In the genomic region with DNA sequence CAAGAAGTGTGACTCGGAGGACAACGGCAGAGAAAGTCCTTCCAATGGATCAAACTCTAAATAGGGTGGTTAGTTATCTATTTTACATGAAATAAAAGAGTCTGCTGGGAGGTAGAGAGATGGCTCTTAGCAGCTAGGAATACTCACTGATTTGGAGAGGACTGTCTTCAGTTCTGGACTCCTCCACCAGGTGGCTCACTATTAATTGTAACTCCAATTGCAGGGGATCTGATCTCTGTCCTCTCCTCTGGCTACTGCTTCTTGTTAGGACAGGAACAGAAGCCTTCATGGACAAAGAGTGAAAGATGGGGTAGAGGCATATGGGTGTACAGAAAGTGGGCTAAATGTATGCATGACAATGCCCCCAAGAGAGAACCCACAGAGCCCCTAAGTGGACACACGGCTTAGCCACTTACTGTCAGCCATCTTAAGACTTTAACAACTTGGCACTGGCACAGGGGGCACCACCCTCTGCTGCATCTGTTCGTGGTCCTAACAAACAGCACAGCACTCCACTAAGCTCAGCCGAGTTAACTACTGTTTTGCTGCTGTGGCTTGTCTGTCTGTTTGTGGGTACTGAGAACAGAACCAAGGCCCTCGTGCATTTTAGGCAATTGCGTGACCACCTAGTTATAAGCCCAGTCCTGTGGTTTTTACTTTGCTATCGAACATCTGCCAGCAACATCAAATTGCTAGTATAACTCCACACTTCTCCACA, we compare ENCODE assay signal across 9 mouse cellular contexts. TPM values are rescaled to one million over a fixed set of nuclear protein-coding genes. Genes with fewer than 3 reads are reported as not detected.
DNase-seq lines count a peak whose midpoint lies in the region; ATAC-seq and TF ChIP-seq lines count a peak whose summit lies in the region.
"Had no signal": no experiment of that assay in that cellular context is flagged by ENCODE, and none has a peak within 500 bp of the region (broad histone marks: within the 10 kb centered on the region; RNA-seq: fewer than 3 reads in every experiment).

No protein-coding gene starts in this region.

- peak; percentile 42; the same call in 1 of the 2 replicates for TF ChIP-seq CTCF in cortical plate, adult 2 months (IDR thresholded peaks at IDR 0.05; ENCODE audit: extremely low read depth, insufficient read depth, low read length)
- peak; percentile 26; the same call in 1 of the 2 replicates for TF ChIP-seq CTCF in liver, adult 2 months (IDR thresholded peaks at IDR 0.05; ENCODE audit: low read depth, low read length)

- TF ChIP-seq POLR2A in cortical plate, adult 2 months (IDR thresholded peaks at IDR 0.05; ENCODE audit: extremely low read depth, insufficient read depth, low read length) = no peak
- no peak for TF ChIP-seq POLR2A in liver, adult 2 months (IDR thresholded peaks at IDR 0.05; ENCODE audit: extremely low read depth, insufficient read depth, low read length)

- WGBS in intestine, embryonic 16.5 days = 81% methylated on average over 8 of the region's 8 CpGs
- 83% methylated on average over 8 of the region's 8 CpGs for WGBS in liver, adult 2 months

- no peak overlapping the region for H3K4me2 ChIP-seq in intestine, embryonic 16.5 days (ENCODE audit: low read depth, low read length)

- H3K4me3 ChIP-seq in cortical plate, adult 2 months (ENCODE audit: insufficient read depth, low read length) = no peak overlapping the region
- H3K4me3 ChIP-seq in intestine, embryonic 16.5 days (ENCODE audit: low read length) = no peak overlapping the region
- no peak overlapping the region for H3K4me3 ChIP-seq in liver, adult 2 months (ENCODE audit: insufficient read depth, low read depth, low read length)

- H3K27ac ChIP-seq in cortical plate, adult 2 months (ENCODE audit: insufficient read depth, low read length) = no peak overlapping the region
- 0 out of 2 replicates have a peak overlapping the region, but pooled peaks have one; percentile 10 for H3K27ac ChIP-seq in intestine, embryonic 16.5 days (ENCODE audit: low read length)
- peak overlapping the region; percentile 97 for H3K27ac ChIP-seq in liver, adult 2 months (replicated peaks; ENCODE audit: insufficient read depth, low read depth, low read length)

- no peaks in the 10 kb centered on the region for H3K4me1 ChIP-seq in cortical plate, adult 2 months (ENCODE audit: control insufficient read depth, insufficient read depth, low read length)
- H3K4me1 ChIP-seq in intestine, embryonic 16.5 days (ENCODE audit: control insufficient read depth, insufficient read depth, low read length) = 0 out of 2 replicates have a peak, but pooled peaks cover 4% of the 10 kb centered on the region
- H3K4me1 ChIP-seq in liver, adult 2 months (ENCODE audit: control insufficient read depth, insufficient read depth, low read length) = peaks cover 12% of the 10 kb centered on the region

- no peaks in the 10 kb centered on the region for H3K9me3 ChIP-seq in intestine, embryonic 16.5 days (ENCODE audit: control insufficient read depth, low read length)

- DNase-seq in adrenal gland, adult 18-20 months (ENCODE audit: low spot score in 2 of 2) = peak; percentile 19 to 48
- no peak for DNase-seq in adrenal gland, postnatal 4 days (ENCODE audit: low spot score in 2 of 2)
- DNase-seq in urinary bladder, adult 18-20 months (ENCODE audit: low spot score in 2 of 2) = peak; percentile 18 to 55
- no peak for DNase-seq in urinary bladder, postnatal 4 days (ENCODE audit: low spot score in 2 of 2)
- DNase-seq in liver, adult 2 months (ENCODE audit: extremely low read depth, low read depth, low spot score) = peak; percentile 75
- DNase-seq in right cerebral cortex, postnatal 10 days (ENCODE audit: low spot score in 2 of 2) = peak; percentile 39 to 68

- no peaks in the 10 kb centered on the region for H3K27me3 ChIP-seq in intestine, embryonic 16.5 days (replicated peaks; ENCODE audit: control insufficient read depth, insufficient read depth, low read length)
- H3K27me3 ChIP-seq in liver, adult 2 months (ENCODE audit: control insufficient read depth, insufficient read depth, low read length) = no peaks in the 10 kb centered on the region

- H3K36me3 ChIP-seq in intestine, embryonic 16.5 days (ENCODE audit: control insufficient read depth, insufficient read depth, low read length) = no peaks in the 10 kb centered on the region
- H3K36me3 ChIP-seq in liver, adult 2 months (ENCODE audit: control insufficient read depth, insufficient read depth, low read length) = no peaks in the 10 kb centered on the region

- H3K79me2 ChIP-seq in liver, adult 2 months (ENCODE audit: control insufficient read depth, insufficient read depth, low read length) = no peaks in the 10 kb centered on the region

- no peak for ATAC-seq in intestine, embryonic 16.5 days

- H3K9ac ChIP-seq in intestine, embryonic 16.5 days (ENCODE audit: low read depth, low read length) = no peak overlapping the region
- no peak overlapping the region for H3K9ac ChIP-seq in liver, adult 2 months (ENCODE audit: low read depth, low read length)

RNA-seq across cellular contexts. Expression of a gene that starts 3.6 kb away (rescaled TPM):
- total RNA-seq in adrenal gland, adult 18-20 months (2021) = under 1 TPM in 1 of 2 experiments, not detected in 1; 0.16 TPM
- not detected for total RNA-seq in adrenal gland, postnatal 4 days (2021)
- not detected in 2 replicates for polyA plus RNA-seq in cortical plate, adult 2 months (2012; rRNA removed)
- 0.10 and 0.20 TPM in 2 replicates for polyA plus RNA-seq in intestine, embryonic 16.5 days (2015; fragmentation: Nextera tagmentation; extraction: Ambion mirVana)
- total RNA-seq in liver, adult 2 months (2014; rRNA removed) = 0.13 and 0.55 TPM in 2 replicates
- 0.09 TPM in 1 of 2 replicates, not detected in the other for polyA plus RNA-seq in liver, adult 2 months (2012; rRNA removed)
- polyA plus RNA-seq: neural tube, embryonic 14.5 days had no signal

RNA-seq across cellular contexts. Expression of a gene that starts 29.4 kb away (rescaled TPM):
- under 1 TPM; 0.19 to 0.50 TPM for total RNA-seq in adrenal gland, adult 18-20 months (2021)
- total RNA-seq in adrenal gland, postnatal 4 days (2021) = 1 to 10 TPM in 1 of 2 experiments, under 1 TPM in 1; 0.53 to 1.2 TPM
- polyA plus RNA-seq in cortical plate, adult 2 months (2012; rRNA removed) = 0.08 TPM in 1 of 2 replicates, not detected in the other
- polyA plus RNA-seq in intestine, embryonic 16.5 days (2015; fragmentation: Nextera tagmentation; extraction: Ambion mirVana) = 3.9 and 4.9 TPM in 2 replicates
- total RNA-seq in liver, adult 2 months (2014; rRNA removed) = 482 and 517 TPM in 2 replicates
- polyA plus RNA-seq in liver, adult 2 months (2012; rRNA removed) = 579 and 633 TPM in 2 replicates
- polyA plus RNA-seq: neural tube, embryonic 14.5 days had no signal

Comparison
In these comparisons a context has a peak if more than half of its experiments do, and no peak if none do; other contexts are left out.
1. DNase-seq: peak in adrenal gland, adult 18-20 months (2 of 2), urinary bladder, adult 18-20 months (2 of 2), liver, adult 2 months (single experiment) and right cerebral cortex, postnatal 10 days (2 of 2); none in adrenal gland, postnatal 4 days (0 of 2) and urinary bladder, postnatal 4 days (0 of 2).
2. RNA of a gene that starts 29.4 kb away (total RNA-seq): 482 to 517 TPM in liver, adult 2 months; 0.53 to 1.2 TPM in adrenal gland, postnatal 4 days and 0.19 to 0.50 TPM in adrenal gland, adult 18-20 months; every median in the first group is over 100 times any median in the second.